Mouse (Mus musculus): ENCODE data around the gene Atf6b.

Atf6b gene

DNA sequence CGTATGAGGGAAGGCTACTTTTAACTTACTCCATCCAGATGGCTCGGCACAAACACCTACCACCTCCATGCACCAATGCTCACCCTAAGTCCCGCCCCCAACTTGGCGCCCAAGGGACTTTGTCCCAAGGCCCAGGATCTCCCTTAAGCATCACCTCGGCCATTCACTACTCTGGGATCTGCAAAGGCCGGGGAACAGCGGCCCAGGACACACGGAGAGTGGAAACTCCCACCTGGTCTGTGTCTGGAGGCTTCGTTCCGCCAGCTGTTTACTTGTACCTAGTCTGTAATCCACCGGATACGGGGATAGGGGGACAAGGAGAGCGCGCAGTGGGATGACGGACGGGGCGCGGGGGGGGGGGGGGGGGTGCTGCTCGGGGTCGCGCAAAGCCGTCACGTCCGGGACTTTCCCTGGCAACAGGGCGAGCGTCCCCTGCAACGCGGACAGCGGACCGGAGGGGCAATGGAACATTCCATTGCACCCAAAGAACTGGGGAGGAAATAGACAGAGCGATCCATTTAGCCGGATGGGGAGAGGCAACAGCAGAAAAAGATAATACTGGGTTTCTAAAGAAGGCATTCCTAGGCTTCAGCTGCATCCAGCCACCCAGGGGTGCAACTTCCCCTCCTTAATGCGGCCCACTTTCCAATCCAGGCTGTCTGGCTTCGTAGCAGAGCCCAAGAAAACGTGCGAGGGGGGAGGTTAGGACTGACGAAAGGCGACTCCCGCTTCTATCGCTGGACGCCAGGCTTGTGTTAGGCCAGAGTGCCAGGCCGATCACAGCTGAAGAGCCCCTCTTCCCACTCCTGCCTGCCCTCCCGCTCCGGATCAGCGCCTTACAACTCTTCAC is 19.6 kb upstream of the Atf6b start:
- peak; percentile 89 to 90 for DNase-seq (ENCODE audit: low spot score in 2 of 2)

DNA sequence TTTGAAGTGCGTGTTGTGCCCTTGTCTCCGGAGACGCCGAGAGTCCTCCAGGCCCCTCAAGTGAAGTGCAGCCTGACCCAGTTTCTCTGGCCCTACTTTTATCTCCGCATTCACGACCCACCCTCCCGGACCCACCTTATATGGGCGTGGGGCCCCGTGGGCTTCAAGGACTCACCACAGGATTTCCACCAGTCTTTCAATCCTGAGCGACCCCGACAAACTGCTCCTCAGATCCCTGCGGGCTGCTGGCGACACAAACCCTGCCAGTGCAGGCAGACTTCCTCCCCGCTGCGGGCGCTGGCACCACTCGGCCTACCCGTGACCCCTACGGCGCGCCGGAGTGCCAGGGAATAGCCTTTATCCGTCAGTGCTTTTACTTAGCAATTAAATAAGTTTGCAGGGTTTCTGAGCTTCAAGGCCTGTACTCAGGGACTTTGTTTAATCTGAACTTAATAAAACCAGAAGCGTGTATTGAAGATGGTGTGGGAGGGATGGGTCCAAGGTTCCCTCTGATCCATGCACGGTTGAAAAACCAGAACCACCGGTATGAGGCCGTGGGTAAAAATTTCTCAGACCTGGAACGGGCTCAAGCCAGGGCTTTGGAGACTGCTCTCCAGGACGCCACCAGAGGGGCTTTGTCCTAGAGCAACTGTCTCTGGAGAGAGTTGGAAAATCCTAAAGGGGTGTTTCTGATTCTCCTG is 18.9 kb upstream of the Atf6b start, which contains the start of gene Ppt2:
Ppt2 (minus strand) TSS at position 568 of the 701 bp plus-strand sequence.
- peak in 1 of 2 experiments; percentile 54 for DNase-seq (ENCODE audit: low spot score in 2 of 2)

DNA sequence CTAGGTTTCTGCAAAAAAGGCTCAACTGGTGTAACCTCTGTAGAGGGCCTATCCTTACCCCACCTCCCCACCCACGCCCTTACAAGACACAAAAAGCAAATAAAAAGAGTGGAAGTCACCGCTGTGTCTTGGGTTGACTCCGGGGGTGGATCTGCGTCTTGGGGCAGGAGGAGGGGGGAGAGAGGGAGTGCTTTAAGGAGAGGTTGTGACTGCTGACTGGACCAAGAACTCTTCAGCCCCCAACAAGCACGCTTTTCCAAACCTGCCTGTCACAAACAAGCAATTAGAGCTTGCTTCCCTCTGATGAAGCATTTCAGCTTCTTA is 18.3 kb upstream of the Atf6b start:
- DNase-seq (ENCODE audit: low spot score in 2 of 2) = no peak

DNA sequence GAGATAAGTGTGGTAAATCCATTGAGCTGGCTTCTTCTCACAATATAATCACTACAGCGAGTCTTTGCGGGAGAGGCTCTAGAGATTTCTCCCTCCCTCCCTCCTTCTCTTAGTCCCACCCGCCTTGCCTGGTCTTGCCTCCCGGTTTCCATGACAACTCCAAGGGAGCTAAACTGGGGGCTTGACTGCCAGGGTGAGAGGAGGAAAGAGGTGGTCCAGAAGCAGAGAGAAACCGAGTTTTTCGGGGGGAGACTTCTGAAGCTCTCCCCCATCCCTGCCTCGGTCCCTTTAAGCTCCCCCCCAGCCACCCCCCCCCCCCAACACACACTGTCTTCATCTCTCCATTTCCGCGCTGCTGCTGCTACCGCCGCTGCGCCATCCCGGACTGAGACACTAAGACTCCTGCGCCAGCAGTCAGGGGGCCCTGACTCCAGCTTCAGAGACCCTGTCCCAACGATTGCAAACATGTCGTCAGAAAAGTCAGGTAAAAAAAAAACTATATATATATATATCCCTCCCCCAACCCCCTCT is 17.7 kb upstream of the Atf6b start, which contains the start of gene Prrt1:
Prrt1 (plus strand) TSS at position 313 of the 531 bp plus-strand sequence.
- no peak for DNase-seq (ENCODE audit: low spot score in 2 of 2)

DNA sequence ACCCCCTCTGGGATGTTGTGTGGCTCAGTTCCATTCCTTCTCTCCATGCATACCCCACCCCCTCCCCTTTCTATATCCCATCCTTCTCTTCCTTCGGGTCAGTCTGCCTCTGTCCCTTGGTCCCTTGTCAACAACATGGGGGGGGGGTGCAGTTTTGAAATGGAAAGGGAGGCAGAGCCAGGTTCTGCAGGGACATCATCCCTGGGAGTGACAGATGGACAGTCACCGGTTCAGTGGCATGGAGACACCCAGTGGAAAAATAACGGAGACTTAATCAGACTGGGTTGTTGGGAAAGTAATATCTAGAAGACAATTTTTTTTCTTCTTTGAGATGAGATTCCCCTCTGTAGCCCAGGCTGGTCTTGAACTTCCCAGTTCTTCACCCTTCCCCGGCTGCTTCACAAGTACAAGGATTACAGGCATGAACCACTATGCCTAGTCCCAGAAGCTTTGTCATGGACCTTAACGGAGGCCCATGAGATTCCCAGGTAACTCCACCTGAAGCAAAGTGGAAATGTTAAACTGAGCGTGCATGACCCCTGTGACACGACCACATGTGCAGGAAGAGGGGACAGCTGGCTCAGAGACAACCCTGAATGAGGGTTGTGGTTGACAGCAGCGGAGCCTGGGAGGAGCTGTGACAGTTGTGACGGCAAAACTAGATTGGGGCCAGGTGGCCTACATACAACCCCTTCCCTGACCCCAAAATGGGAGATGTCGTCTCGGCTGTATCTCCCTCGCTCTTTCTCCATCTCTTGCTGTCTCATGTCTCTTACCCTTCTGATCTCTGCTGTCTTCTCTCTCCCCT is 16.9 kb upstream of the Atf6b start:
- DNase-seq (ENCODE audit: low spot score in 2 of 2) = no peak

DNA sequence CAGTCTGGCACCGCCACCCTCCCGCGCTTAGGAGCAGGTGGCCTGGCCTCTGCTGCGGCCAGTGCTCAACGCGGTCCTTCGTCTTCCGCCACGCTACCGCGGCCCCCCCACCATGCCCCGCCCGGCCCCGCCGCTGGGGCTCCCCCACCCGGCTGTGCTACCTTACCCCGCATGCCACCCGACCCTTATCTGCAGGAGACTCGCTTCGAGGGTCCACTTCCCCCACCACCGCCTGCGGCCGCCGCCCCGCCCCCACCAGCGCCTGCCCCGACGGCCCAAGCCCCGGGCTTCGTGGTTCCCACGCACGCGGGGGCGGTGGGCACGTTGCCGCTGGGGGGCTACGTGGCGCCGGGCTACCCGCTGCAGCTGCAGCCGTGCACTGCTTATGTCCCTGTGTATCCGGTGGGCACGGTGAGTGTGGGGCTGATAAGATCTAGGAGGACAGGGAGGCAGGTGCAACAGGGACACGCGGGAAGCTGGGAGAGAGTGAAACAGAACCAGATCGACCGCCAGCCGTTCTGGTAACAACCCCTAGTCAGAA is 16.1 kb upstream of the Atf6b start:
- no peak for DNase-seq (ENCODE audit: low spot score in 2 of 2)

DNA sequence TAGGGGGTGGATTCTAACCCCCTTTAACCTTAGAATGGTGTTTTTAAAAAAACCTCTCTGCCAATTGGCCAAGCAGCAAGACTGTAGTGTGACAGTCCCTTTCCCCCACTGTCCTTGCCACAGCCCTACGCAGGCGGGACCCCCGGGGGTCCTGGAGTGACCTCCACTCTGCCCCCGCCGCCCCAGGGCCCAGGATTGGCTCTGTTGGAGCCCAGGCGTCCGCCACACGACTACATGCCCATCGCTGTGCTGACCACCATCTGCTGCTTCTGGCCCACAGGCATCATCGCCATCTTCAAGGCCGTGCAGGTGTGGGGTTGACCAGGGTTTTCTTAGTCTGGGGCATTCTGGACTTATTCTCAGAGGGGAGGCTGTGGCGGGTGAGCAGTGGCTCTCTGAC is 15.3 kb upstream of the Atf6b start:
- DNase-seq (ENCODE audit: low spot score in 2 of 2) = no peak

DNA sequence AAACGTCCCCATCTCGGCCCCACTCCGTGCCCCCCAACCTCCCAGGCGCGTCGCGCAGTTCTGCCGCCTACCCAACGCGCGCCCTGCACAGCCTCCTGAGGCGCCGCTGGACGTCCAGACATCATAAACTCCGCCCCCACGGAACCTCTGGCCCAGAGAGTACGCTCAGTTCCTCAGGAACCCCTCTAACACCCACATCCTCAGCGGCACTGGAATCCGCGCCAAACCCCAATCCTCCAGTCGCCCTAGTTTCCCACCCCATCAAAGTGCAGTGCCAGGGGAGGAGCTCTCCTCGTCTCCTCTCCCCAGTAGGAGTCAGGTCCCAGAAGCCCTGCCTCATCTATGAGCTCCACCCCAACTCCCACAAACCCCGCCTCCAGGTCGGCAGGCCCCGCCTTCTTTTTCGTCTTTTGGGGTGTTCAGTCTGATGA is 14.7 kb upstream of the Atf6b start:
- peak; percentile 86 to 89 for DNase-seq (ENCODE audit: low spot score in 2 of 2)

DNA sequence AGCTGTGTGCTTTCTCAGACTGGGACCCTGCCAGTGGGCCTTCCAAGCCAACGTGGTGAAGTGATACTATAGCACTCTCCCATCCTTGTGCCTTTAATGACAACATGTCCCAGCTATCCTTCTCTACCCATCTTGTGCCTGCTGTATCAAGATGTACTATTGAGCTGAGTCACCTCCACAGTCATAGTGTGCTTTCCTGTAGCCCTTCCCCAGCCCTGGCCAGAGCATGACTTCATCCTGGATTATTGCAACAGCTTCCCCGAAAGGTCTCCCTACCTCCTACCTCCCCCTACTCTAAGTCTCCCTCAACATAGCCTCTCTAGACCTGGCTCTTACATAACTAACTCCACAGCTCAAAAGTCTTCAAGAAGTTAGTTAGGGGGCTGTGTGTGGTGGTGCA is 11.3 kb upstream of the Atf6b start:
- DNase-seq (ENCODE audit: low spot score in 2 of 2) = no peak

DNA sequence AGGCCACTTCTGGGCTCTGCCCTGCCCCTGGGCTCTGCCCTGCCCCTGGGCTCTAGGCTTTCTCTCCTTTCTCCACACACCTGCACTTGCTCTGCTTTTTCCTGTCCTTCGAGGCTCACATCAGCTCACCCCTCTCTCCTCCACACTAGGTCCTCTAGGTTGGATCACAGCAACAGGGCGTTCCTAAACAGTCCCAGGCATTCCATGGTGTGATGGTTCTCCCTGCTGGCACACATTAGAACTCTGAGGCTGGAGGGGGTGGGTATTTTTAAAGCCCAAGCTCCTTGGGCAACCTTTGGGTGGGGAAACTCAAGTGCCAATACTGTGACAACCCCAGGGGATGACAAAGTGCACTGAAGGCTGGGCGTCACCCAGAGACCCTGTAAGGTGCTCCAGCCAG is 9.5 kb upstream of the Atf6b start:
- no peak for DNase-seq (ENCODE audit: low spot score in 2 of 2)

DNA sequence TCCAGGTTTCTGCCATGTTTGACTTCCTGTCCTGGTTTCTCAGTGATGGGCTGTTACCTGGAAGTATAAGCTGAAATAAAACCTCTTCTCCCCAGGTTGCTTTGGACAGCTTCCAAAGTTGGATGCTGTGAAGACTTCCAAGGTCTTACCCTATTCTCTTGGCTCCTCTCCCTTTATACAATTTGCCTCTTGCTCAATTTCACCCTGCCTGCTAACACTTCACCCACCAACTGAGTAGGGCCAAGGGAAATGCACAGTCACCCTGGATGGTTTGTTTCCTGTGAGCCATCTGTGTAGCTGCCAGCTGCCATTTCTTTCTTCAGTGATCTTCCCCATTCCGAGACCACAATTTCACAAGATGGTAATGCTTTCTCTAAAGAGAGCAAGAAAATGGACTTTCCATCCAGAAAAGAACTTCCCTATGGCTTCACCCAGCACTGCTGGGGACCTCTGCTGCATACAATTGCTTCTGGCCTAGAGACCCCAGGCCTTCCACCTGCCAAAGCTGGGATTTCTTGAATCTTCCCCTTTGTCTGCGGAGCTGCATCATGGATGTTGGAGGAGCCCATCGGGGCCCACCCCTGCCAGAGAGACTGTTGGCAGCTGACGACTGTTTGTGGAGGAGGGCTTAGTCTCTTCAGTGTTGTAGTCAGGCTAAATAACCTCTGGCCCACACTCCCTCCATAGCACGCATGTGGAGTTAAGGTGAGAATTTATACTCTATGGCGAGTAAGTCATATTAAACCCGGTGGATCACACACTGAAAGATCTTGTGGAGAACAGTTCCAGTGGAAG is 7.3 kb upstream of the Atf6b start:
- no peak for DNase-seq (ENCODE audit: low spot score in 2 of 2)

DNA sequence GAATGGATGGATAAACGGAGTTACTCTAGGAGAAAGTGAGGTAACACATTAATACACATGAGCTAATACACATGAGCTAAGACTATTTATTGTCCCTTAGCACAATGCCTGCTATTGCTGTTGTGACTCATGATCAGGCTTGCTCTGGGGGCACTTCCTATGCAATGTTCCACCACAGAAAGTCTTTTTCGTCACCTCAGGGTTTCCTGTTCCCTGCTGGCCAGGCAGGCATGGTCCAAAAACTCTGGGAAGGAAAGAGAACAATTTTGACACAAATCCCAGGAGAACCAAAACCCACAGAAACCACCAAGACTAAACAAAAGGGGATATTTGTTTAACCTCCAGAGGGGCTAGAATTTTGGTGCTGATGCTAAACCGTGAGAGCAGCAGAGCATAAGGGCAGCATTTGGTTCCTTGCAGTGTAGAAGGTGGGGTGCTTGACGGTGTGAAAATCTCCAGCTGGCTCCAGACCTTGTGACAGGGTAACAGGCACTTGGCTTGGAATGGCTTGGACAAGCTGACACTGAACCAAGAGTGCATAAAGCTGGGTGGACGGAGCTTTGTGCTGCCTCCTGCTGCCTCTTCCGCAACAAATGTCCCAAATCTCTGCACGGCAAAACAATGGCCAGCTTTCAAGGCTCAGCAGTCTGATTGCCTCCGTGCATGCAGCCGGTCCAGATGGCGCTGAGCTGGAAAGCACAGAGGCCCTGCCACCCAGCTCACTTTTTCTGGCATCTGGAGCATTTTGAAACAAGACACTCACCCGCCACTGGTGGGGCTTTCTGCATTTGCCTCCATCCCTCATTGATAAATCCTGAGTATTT is 6.0 kb upstream of the Atf6b start:
- peak; percentile 78 to 79 for DNase-seq (ENCODE audit: low spot score in 2 of 2)

DNA sequence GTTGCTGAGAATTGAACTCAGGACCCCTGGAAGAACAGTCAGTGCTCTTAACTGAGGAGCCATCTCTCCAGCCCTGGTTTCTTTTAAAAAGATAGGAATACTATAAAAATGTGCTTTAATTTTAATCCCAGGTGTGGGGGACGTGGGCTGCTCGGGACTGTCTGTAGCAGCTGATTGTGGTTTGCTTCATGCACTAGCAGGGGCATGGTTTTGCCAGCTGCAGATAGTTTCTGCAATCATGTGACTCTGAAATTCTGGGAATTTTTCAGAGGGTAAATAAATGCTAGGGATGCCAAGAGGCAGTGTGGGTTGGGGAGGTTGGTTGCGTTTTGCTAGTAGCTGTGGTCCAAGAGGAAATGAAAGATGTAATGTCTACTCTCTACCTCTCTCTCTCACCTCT is 5.0 kb upstream of the Atf6b start:
- DNase-seq (ENCODE audit: low spot score in 2 of 2) = no peak

DNA sequence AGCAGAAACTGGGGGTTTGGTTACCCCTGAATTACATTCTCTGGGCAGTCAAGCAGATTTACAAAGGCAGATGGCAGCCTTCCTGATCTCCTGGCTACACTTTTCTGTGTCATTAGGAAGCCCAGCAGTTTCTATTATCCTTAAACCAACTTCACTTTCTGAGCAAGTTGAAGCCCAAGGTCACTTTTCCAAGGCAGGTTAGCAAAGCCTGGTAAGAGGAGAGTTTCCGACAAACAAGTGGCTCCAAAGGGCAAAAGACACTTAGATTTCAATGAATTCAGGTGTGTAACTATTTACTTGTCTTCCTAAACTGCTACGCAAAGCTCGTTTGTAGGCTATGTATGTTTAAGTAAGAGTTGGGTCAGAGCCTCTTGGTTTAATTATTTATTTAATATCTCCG is 3.6 kb upstream of the Atf6b start:
- DNase-seq (ENCODE audit: low spot score in 2 of 2) = no peak

DNA sequence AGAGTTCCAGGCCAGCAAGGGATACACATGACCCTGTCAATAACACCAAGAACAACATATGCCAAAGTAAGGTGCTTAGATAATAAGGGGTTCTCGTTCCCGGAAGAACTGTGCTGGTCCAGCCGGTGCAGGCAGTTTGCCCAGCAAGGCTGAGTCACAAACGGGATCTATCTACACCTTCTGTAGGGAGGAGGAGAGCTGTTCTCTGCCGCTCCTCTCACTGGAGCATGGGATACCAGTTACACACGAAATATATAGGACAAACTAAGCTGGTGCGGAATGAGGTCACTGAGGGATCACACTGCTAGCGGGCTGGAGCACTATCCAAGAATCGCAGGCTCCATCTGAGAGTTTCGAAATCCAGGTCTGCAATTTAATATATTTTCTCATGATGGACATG is 3.0 kb upstream of the Atf6b start:
- DNase-seq (ENCODE audit: low spot score in 2 of 2) = no peak

DNA sequence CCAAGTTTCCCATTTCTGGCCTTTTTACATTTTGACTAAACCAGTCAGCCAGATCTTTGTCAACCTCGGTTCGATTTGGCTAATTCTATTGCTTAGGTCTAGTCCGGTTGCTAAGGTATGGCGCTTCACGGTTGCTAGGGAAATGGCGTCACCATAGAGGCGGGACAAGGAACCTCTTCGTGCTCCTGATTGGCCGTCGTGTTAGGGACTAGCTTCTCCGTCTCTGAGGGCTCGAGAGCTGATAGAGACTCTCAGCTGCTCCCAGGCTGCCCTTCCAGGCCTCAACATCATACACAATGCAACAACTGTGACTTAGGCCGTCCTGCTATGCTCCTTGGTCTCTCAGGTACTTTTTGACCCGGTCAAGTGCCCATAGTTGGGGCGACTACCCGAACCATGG is 2.3 kb upstream of the Atf6b start, which contains the start of gene Fkbpl:
Fkbpl (plus strand) TSS at position 157 of the 400 bp plus-strand sequence.
- peak; percentile 96 to 97 for DNase-seq (ENCODE audit: low spot score in 2 of 2)

DNA sequence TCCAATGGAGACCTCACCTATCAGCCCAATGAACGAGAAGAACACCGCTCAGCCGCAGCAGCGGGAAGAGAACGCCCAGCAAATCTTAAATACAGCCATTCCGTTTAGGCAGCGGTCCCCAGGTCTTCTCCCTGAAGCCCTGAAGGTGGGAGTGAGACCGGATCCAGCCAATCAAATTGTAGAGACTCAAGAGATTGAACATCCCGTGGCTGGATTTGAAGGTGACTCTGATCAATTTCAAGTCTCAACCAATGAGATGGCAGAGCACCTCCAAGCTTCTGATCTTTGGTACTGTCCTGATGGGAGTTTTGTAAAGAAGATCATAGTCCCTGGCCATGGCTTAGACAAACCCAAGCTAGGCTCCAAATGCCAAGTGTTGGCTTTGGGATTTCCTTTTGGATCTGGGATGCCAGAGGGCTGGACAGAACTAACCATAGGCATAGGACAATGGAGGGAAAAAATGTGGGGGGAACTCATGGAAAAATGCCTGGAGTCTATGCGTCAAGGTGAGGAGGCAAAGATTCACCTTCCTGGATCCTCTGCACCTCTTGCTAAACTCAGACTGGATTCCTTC is 1.6 kb upstream of the Atf6b start:
- no peak for DNase-seq (ENCODE audit: low spot score in 2 of 2)

DNA sequence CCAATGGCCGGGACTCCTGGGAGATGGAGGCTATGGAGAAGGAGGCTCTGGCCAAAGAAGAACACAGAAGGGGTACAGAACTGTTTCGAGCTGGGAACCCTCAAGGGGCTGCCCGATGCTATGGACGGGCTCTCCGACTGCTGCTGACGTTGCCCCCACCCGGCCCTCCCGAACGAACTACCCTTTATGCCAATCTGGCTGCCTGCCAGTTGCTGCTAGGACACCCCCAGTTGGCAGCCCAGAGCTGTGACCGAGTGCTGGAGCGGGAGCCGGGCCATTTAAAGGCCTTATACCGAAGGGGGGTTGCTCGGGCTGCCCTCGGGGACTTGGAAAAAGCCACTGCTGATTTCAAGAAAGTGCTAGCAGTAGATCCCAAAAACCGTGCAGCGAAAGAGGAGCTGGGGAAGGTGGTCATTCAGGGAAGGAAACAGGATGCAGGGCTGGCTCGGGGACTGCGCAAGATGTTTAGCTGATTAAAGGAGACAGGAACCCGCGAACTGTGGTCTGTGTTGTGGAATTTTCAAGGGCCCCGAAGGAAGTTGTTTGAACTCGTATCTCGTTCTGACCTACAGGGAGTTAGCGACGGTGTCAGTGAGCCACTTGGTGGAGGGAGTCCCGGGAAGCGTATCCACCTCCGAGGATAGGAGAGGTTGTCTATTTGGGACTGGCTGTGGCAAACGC is 975 bp upstream of the Atf6b start:
- no peak for DNase-seq (ENCODE audit: low spot score in 2 of 2)
